Mouse (Mus musculus) kidney, adult 2 months (tissue): Measurements from ENCODE around the gene Dgkh.

ENCODE experiments used
- CTCF ChIP-seq: fragments of 200-500 bp; conservative IDR thresholded peaks from 2 replicates; pipeline ENCODE4 v1.5.1; 2011; ENCODE audit warnings: low read depth, mild to moderate bottlenecking, control low read depth, low read length, moderate library complexity, mixed read lengths; ENCODE audit not compliant: insufficient read depth, insufficient read length
- POLR2A ChIP-seq: fragments of 200-500 bp; IDR thresholded peaks from one replicate; pipeline ENCODE4 v1.6.1; 2011; ENCODE audit warnings: low read depth, low read length, control low read depth

DNA sequence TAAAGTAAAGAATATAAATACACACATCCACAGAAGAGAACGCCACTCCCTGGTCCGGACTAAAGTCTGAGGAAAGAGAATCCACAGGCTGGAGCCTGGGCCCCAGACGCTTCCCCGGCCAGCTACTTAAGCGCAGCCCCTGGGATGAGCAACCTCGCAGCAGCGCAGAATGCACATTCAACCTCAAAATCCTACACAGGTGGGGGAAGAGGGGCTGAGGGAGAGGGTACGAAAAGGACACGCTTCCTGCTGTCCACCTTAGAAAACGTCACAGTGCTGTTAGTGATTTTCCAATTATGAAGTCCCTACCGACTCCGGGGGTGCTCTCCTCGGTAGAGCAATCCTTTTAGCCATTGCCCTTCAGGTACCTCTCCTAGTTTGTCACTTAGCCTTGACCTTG is 6.6 kb downstream of the Dgkh start:
- TF ChIP-seq POLR2A, result no peak
- no peak for TF ChIP-seq CTCF
